Mouse (Mus musculus): Measurements from ENCODE around the gene Ppp1r14b. TPM values are rescaled to one million over a fixed set of nuclear protein-coding genes. Genes with fewer than 3 reads are reported as not detected.
"Not testable (repeated sequence)": the region's sequence is repeated elsewhere in the genome, so short reads cannot be mapped to it uniquely, and the experiment has no call there.

Ppp1r14b gene
- total RNA-seq, 2 experiments from 2014 or later = 0.91 to 59.1 TPM

DNA sequence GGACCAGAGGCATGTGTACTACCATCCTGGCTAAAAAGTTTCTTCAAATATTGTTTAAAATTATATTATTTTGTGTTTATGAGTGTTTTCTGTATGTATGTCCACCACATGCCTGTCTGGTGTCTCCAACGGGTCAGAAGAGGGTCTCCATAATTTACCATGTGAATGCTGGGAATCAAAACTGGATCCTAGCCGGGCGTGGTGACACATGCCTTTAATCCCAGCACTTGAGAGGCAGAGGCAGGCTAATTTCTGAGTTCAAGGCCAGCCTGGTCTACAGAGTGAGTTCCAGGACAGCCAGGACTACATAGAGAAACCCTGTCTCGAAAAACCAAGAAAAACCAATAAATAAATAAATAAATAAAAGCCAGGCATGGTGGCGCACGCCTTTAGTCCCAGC, 16.4 kb downstream of the Ppp1r14b start:
- ATAC-seq (replicated peaks; ENCODE audit: low FRiP score, poor library complexity, severe bottlenecking) = not testable (repeated sequence)

DNA sequence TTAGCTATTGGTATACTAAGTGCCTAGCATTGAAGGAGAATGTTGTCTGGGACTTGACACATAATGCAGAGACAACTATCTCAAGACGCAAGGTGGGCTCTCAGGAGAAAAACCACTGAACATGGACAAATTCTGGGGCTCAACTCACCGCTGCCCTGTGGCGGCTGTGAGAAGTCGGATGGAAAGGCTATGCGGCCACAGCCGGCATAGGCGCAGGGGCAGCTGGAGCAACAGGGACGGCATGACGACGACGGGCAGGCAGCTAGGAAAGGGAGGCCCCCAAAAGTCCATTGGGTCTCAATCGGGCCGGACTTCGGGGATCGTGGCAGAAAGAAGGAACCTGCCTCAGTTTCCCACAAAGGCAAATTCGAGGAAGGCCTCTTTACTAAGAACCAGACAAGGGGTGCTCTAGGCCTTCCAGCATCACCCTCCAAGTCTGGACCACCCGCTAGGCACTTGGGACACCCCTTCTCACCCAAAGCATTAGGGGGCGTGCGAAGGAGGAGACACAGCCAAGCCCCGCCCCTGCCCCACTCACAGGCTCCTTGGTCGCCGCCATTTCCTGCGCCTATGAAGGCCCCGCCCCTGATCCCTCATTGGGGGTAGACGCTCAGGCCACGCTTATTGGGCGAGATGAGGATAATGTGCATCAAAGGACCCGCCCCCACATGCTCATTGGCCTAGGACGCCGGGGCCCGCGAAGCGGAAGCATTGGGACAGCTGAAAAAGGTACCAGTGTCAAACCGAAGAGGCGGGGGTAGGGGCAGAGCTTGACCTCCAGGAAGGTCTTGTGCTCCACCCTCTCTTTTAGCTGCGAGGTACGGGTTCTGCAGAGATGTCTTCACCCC, 17.5 kb downstream of the Ppp1r14b start, which contains the start of gene Dnajc4:
TSS of gene Dnajc4 (minus strand) at position 562 of the 848 bp plus-strand sequence.
- peak; percentile 91 for ATAC-seq (replicated peaks; ENCODE audit: low FRiP score, poor library complexity, severe bottlenecking)

DNA sequence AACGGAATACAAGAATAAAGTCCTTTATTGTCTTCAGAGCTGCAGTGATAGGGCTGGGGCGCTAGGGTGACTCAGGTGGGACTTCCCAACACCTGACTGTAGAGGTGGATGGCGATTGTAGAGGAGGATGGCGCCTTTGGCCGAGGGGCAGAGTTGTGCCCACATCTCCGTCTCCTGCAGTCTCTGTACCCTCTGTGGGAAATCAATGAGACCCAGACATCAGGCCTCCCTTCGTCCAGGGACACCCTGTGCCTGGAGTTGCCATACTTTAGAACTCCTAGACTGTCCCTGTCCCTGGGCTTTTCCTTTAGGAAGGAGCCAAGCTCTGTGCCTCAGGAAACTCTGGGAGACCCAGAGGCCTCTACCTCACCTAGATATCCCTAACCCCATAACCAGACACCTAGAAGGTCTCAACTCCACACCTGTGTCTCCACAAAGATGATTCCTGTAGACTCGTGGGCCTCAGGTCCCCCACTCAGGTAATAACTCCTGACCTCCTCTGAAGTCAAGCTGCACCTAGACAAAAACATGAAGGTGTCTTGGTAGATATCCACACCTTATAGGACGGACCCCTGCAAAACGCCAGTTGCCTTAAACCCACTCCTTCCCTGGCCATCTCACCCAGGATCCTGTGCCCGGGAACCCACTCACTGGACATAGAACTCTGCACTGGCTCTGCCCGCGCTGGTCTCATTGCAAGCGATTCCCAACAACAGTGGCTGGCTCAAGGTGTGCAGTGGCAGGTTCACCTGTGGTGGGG, 18.4 kb downstream of the Ppp1r14b start:
- 0 out of 2 replicates have a peak, but pooled peaks have one; percentile 7 for ATAC-seq (replicated peaks; ENCODE audit: low FRiP score, poor library complexity, severe bottlenecking)

DNA sequence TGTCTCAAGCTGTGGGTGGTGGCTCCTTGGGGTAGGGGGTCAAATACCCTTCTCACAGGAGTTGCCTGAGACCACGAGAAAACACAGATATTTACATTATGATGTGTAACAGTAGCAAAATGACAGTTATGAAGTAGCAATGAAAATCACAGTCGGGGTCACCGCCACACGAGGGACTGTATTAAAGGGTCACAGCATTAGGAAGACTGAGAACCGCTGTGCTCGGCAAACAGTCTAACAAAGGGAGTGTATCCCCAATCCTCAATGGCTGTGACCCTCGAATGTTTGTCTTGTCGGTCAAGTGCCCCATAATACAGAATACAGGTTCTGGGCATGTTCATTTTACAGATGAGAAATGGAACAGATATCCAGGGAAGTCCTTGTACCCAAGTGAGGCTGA, 19.2 kb downstream of the Ppp1r14b start:
- no peak for ATAC-seq (replicated peaks; ENCODE audit: low FRiP score, poor library complexity, severe bottlenecking)

DNA sequence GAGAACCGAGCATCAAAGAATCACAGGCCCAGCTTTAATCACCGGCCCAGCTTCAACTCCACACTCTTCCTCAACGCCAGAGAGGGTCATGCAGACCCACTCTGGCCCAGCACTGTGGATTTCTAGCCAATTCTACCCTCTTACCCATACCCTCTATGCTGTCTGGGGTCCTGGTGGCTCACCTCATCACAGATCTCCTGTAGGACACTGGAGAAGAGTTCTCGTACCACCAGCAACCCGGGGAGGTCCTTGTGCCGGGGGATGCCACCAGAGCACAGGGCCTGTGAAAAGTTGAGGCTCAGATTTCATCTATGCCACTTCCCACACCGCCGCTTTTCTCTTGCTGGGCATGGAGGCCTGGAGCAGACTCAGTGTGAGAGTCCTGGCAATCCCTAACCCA, 19.7 kb downstream of the Ppp1r14b start:
- no peak for ATAC-seq (replicated peaks; ENCODE audit: low FRiP score, poor library complexity, severe bottlenecking)

DNA sequence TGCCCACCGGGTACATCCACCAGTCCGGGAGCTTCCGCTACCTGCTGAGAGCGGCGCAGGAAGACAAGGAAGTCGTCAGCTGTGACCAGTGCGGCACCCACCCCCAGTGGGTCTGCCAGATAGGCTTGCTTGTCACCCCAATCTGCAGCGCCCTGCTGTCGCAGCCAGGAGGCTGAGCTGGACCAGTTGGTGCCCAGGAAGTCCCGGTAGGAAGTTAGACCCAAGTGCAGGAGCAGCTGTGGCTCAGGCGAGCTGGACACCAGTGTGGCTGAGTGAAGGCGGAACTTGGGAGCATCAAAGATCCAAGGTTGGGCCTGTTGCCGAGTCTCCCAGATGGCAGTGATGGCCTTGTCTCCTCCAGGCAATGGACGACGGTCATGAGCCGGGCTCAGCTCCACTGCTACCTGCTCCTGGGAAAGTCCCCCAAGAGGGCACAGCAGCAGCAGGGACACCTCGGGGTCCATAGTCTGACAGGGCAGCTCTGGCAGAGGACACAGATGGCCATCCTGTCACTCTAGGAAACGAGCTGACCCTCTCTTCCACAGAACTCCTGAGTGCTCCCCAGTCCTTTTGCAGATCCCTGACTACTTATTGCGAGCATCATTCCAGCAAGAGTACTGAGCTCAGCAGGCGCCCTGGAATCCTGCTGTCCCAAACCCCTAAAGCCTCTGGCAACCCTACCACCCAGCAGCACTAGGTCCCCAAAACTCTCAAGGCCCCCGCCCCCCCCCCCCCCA, 20.7 kb downstream of the Ppp1r14b start:
- ATAC-seq (replicated peaks; ENCODE audit: low FRiP score, poor library complexity, severe bottlenecking) = no peak

DNA sequence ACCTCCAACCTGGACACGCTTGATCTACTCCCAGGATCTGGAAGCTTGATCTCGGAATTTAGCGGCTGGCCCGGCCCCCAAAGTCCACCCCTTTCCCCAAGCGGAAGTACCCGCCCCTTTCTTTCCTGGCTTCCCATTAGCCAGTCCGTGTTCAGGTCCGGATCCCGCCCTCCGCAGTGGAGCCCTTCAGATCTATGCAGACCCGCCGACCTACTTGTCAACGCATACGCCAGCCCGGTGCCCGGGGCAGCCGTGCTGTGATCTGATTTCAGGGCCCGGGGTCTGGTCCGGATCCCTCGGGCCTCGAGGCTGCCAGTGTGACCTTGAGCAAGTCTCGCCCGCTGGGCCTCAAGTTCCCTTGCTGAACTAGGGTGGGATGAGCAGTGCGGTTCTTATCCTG, 21.2 kb downstream of the Ppp1r14b start, which contains the start of the genes Nudt22 and Trpt1:
TSS of gene Nudt22 (minus strand) at position 112 of the 400 bp plus-strand sequence.
TSS of gene Trpt1 (plus strand) at position 126 of the 400 bp plus-strand sequence.
- peak; percentile 75 for ATAC-seq (replicated peaks; ENCODE audit: low FRiP score, poor library complexity, severe bottlenecking)

DNA sequence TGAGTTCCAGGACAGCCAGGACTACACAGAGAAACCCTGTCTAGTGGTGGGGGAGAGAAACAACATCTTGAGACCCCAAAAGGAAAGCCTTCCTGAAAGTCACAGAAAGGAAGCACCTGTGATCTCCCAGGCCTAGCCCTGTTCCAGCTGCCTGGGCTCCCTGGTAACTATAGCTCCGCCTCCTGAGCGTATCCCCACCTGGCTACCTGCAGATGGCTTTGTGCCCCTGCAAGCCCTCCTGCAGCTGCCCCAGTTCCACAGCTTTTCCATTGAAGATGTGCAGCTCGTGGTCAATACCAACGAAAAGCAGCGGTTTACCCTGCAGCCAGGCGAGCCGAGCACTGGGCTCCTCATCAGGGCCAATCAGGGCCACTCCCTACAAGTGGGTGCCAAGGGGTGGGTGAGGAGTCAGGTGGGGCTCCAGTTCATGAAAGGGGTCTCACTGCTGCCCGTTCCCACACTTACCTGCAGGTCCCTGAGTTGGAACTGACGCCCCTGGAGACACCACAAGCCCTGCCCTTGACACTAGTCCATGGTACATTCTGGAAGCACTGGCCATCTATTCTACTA, 23.0 kb downstream of the Ppp1r14b start:
- ATAC-seq (replicated peaks; ENCODE audit: low FRiP score, poor library complexity, severe bottlenecking) = no peak

DNA sequence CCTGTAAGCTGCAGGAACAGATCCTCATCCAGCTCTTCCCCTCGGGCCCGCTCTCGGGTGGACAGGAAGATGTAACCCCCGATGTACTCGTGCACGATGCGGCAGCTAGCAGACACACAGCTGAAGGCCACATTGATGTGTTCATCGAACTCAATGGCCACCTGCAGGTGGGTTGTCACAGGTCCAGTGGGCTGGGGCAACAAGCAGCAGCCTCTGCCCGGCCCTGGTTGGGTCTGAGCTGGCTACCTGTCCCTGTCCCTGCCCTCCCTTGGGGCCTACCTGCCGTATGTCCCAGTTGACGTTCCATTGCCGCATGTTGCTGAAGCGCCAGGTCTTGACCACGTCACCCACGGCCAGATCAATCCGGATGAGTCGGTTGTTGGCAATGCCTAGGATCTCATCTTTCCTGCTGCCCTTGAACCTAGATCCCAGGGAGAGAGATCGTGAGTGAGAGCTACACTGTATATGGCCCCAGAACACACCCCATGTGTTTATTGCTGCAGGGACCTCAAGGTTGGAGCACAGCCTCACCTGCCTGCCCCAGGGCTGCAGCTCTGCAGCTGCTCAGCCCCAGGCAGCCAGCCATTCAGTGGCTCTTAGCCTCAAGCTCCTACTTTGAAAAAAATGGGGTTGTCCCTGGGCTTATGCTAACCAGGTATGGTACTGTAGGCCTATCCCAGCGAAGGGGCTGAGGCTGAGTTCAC, 24.7 kb downstream of the Ppp1r14b start:
- no peak for ATAC-seq (replicated peaks; ENCODE audit: low FRiP score, poor library complexity, severe bottlenecking)

DNA sequence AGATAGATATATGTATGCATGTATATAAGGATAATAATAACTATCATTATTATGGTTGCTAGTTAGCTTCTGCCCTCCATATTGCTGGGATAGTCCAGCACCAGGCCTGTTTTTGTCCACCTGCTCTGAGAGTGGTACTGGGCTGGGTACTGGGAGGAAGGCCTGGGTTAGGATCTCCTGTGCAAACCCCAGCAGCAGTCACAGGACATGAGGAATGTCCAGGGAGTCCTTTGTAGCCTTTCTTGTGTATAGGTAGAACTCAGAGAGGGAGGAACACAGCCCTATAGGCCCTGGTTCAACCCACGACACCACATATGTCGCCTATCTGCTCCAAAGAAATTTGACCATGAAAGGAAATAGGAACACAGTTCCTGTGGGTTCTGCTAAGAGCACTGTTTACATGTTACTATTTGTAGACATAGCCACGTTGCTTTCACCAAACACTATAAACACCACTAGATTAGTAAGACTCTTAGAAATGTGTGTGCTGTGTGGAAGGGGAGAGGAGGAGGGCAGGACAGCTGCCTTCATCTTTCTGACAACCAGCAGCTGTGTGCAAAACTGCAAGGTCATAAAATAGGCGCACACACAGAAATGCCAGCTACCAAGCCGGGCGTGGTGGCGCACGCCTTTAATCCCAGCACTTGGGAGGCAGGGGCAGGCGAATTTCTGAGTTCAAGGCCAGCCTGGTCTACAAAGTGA, 32.3 kb downstream of the Ppp1r14b start:
- ATAC-seq (replicated peaks; ENCODE audit: low FRiP score, poor library complexity, severe bottlenecking) = no peak

DNA sequence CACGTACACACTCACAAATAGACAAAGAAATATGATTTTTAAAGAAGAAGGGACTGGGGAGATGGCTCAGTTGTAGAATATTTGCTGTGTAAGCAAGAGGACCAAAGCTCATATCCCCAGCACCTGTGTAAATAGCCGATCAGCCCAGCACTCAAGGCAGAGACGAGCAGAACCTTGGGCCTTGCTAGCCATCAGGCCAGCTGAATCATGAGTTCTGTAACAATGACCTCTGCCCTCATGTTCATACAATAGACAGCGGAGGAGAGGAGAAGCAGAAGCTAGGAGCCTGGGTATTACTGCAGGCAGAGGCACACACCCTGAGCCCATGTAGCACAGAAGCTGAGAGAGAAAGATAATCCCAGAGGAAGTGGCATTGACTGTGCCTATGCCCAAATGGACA, 37.7 kb downstream of the Ppp1r14b start:
- no peak for ATAC-seq (replicated peaks; ENCODE audit: low FRiP score, poor library complexity, severe bottlenecking)

DNA sequence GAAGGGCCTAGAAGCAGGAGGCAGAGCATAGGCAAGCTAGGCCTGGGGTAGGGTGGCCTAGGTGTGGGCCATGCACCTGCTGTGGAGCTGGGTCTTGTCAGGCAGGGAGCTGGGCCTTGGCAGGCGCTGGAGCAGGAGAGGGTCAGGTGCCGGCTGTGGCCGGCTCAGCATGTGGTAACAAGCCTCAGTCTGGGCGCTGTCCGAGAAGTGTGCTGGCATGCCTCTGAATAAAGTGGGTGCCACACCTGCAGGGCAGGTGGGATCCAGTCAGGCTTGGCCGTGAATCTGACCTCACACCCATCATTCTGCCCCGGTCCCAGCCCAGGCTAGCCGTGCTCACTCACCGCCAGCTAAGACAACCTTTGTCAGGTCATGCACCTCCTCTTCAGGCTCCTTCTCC, 39.2 kb downstream of the Ppp1r14b start:
- ATAC-seq (replicated peaks; ENCODE audit: low FRiP score, poor library complexity, severe bottlenecking) = no peak

DNA sequence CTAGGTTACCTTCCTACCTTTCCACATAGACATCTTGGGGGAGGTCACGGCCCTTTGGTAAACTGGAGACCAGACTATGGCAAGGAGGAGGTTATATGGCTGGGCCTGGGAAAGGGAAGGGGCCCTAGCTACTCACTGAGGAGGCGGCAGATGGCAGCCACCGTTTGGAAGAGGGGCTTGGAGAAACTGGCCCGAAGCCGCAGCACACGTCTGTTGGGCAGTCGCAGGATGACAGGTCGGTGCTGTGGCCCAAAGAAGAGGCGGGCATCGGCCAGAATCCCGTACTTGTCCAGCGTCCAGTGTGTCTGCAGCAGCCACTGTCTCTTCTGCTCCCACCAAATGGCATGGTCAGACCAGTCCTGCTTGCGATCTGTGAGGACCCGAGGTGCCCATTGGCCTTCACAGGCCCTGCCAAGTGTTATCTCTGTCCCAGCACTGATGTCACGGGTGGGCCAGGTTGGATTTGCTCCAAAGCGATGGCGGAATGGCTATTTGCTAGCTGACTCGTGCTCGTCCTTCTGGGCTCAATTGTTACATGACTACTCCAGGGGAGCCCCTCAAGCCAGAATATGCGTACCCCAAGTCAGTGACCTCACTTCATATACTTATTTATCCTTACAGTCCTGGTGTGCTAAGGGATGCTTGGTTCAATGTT, 39.8 kb downstream of the Ppp1r14b start:
- ATAC-seq (replicated peaks; ENCODE audit: low FRiP score, poor library complexity, severe bottlenecking) = no peak

DNA sequence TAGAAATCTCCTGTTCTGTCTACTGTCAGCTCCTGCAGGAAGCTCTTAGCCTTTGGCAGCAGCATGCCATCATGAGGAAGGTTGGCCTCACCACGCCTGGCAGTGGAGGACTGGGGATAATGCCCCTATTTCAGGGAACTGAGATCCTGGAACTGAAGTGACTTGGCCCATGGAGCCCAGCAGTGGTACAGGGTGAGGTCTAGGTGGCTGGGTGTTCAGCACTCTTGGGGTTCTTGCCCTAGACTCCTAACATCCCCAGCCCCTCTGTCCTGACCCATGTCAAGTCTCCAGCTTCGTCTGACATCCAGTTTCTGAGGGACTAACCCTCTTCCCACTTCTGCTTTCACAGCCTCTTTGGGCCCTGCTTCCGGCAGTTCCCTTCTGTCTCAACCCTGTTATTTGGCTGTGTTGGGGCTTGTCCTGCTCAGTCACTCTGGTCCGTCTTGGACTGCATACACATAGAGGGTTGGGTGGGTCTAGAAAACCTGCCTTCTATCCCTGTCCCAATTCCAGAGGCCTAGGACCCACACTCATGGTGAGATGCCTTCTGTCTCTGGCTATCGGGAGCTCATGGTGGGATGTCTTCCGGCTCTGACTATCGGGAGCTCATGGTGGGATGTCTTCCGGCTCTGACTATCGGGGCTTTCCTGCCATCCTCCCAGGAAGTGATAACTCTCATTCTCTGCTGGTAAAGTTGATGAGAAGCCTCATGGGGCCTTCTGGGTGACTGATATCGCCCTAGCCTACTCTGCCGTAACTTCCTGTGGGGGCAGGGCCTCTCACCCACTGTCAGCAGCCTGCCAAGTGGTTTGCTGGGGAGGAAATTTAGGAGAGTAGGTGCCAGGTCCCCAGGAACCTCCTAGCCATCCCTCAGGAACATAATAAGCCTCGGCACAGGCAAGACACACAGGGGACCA, 43.0 kb downstream of the Ppp1r14b start:
- ATAC-seq (replicated peaks; ENCODE audit: low FRiP score, poor library complexity, severe bottlenecking) = peak; percentile 84

DNA sequence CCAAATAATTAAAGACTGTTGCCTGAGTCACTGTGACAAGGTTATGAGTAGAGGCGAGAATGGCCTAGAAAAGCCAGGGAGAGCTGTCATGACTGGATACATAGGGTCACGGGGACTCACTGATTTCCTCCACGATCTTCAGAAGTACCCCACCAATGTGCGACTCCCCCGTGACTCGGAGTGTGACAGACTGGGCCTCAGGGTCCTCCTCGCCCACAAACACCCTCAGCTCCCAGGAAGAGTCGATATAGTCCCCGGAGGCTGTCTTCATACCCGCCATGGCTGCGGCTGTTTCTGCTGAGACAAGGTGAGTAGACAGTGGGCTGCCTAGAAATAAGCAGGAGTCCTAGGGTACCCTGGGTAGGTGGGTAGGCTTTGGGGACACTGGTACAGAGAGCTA, 43.8 kb downstream of the Ppp1r14b start:
- peak; percentile 26 for ATAC-seq (replicated peaks; ENCODE audit: low FRiP score, poor library complexity, severe bottlenecking)

DNA sequence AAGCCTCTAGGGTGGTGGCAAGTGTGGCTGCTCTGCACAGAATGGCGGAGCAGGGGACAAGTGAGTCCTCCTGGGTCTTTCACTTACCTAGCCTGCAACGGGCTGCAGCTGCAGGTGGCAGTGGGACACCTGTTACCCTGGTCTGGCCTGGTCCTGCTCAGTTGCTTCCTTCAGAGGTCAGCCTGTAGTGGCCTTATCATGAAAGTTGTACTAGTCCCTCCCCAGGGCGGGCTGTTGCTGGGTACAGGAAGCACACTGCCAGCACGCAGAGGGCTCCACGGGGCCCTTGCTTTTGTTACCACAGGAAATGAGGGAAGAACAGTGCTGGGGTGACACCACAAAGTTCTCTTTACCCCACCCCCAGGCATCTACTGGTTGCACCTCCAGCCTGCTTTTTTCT, 44.4 kb downstream of the Ppp1r14b start, which contains the start of gene Fermt3:
TSS of gene Fermt3 (minus strand) at position 279 of the 400 bp plus-strand sequence.
- peak; percentile 83 for ATAC-seq (replicated peaks; ENCODE audit: low FRiP score, poor library complexity, severe bottlenecking)

DNA sequence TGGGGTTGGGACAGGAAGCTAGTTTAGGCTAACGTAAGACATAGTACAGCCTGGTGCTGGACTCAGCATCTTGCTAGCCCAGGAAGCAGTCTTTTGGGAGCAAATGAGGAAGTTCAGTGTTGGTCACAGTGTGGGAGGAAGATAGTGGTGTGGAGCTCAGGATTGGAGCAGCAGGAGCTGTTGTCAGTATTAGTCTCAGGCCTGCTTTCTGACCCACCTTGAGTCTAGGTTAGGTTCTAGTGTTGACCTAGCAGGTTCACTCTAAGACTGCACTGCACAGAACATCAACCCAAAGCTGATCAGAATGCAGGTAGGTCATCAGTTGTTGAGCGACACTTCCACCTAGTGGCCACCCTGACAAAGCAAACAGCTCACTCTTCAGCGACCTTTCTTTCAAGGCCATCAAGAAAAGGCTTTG, 45.5 kb downstream of the Ppp1r14b start:
- ATAC-seq (replicated peaks; ENCODE audit: low FRiP score, poor library complexity, severe bottlenecking) = peak; percentile 59; the same call in 1 of the 2 replicates

Measured in erythroid progenitor cell, adult 5-6 weeks (primary cell).